Mouse (Mus musculus) stomach, embryonic 16.5 days (tissue): ENCODE data around the gene Pdk2. TPM values are rescaled to one million over a fixed set of nuclear protein-coding genes. Genes with fewer than 3 reads are reported as not detected.

Experiments used
- ATAC-seq: fragments of 200-750 bp; cut with Nextera tagmentation; 2 replicates; pipeline ENCODE4 v1.8.0; 2017; ENCODE audit warnings: moderate number of reproducible peaks, moderate TSS enrichment; ENCODE audit not compliant: insufficient read depth, low FRiP score
- H3K27ac ChIP-seq: fragments of 300-500 bp; sonication (generic); 2 replicates; pipeline ENCODE4 v1.5.1; 2014; ENCODE audit warnings: low read length
- H3K27me3 ChIP-seq: fragments of 300-500 bp; sonication (generic); 2 replicates; pipeline ENCODE4 v1.6.1; 2014; ENCODE audit warnings: low read length, control low read depth, mixed read lengths; ENCODE audit not compliant: control insufficient read depth, insufficient read depth
- H3K36me3 ChIP-seq: fragments of 300-500 bp; sonication (generic); 2 replicates; pipeline ENCODE4 v1.6.1; 2014; ENCODE audit warnings: low read length; ENCODE audit not compliant: control insufficient read depth, insufficient read depth
- H3K4me1 ChIP-seq: fragments of 300-500 bp; sonication (generic); 2 replicates; pipeline ENCODE4 v1.6.1; 2014; ENCODE audit warnings: low read length, control low read depth, mixed read lengths; ENCODE audit not compliant: control insufficient read depth, insufficient read depth
- H3K4me2 ChIP-seq: fragments of 300-500 bp; sonication (generic); 2 replicates; pipeline ENCODE4 v1.6.1; 2014; ENCODE audit warnings: low read depth, low read length, mixed read lengths
- H3K4me3 ChIP-seq: fragments of 300-500 bp; sonication (generic); replicated peaks from 2 replicates; pipeline ENCODE4 v1.5.1; 2014; ENCODE audit warnings: mild to moderate bottlenecking, low read length
- H3K9ac ChIP-seq: fragments of 300-500 bp; sonication (generic); 2 replicates; pipeline ENCODE4 v1.6.1; 2014; ENCODE audit warnings: low read length
- H3K9me3 ChIP-seq: fragments of 300-500 bp; sonication (generic); replicated peaks from 2 replicates; pipeline ENCODE4 v1.6.1; 2016; ENCODE audit warnings: low read length, control low read depth; ENCODE audit not compliant: control insufficient read depth
- WGBS: fragments of 180-500 bp; shearing (Covaris S2); extraction: QIAGEN DNeasy Blood & Tissue Kit; methylation state at CpG from one replicate; pipeline ENCODE4 v1.1.7; 2014; 5-methylcytosine and 5-hydroxymethylcytosine counted together
- polyA plus RNA-seq: library from polyadenylated mRNA; unstranded; fragments of >200 nt; fragmentation: Nextera tagmentation; extraction: Ambion mirVana; gene quantifications from 2 replicates; pipeline ENCODE4 v1.2.1, GENCODE M21; 2015

Pdk2 gene
- polyA plus RNA-seq, 1 experiment from 2014 or later = 37.9 TPM

GRCm38 (mm10) chr11:95038156-95038817 lies 2.9 kb downstream of the Pdk2 start:
- Histone ChIP-seq H3K4me2 (no peak overlapping the region), H3K27me3 (no peaks in the 10 kb centered on the region), H3K27ac (no peak overlapping the region), H3K4me1 (peaks cover 31% of the 10 kb centered on the region), H3K36me3 (no peaks in the 10 kb centered on the region), H3K9ac (peak overlapping the region; percentile 19; the same call in 1 of the 2 replicates), H3K9me3 (no peaks in the 10 kb centered on the region), H3K4me3 (no peak overlapping the region)
- WGBS = 64% methylated on average over 14 of the region's 14 CpGs
- ATAC-seq = no peak

GRCm38 (mm10) chr11:95037306-95037705 lies 3.8 kb downstream of the Pdk2 start:
- Histone ChIP-seq H3K36me3 (no peaks in the 10 kb centered on the region), H3K27me3 (no peaks in the 10 kb centered on the region), H3K27ac (no peak overlapping the region), H3K9me3 (no peaks in the 10 kb centered on the region), H3K9ac (peak overlapping the region; percentile 14; the same call in 1 of the 2 replicates), H3K4me3 (no peak overlapping the region), H3K4me1 (peaks cover 35% of the 10 kb centered on the region), H3K4me2 (no peak overlapping the region)
- no peak for ATAC-seq
- 52% methylated on average over 6 of the region's 6 CpGs for WGBS

- Histone ChIP-seq H3K27ac (no peak overlapping the region), H3K27me3 (no peaks in the 10 kb centered on the region), H3K4me1 (peaks cover 29% of the 10 kb centered on the region), H3K36me3 (no peaks in the 10 kb centered on the region), H3K9me3 (no peaks in the 10 kb centered on the region), H3K9ac (no peak overlapping the region), H3K4me3 (no peak overlapping the region), H3K4me2 (no peak overlapping the region)
- no peak for ATAC-seq
- WGBS = 92% methylated on average over 5 of the region's 5 CpGs
These were observed 4.6 kb downstream of the Pdk2 start for GRCm38 (mm10) chr11:95036521-95036920.

- no peaks in the 10 kb centered on the region for H3K27me3 ChIP-seq
- no peaks in the 10 kb centered on the region for H3K36me3 ChIP-seq
- H3K4me1 ChIP-seq = peaks cover 22% of the 10 kb centered on the region
- no peak overlapping the region for H3K27ac ChIP-seq
- no peak; the same call in 1 of the 2 replicates for ATAC-seq
- H3K4me3 ChIP-seq = no peak overlapping the region
- no peak overlapping the region for H3K9ac ChIP-seq
- H3K9me3 ChIP-seq = no peaks in the 10 kb centered on the region
- no peak overlapping the region for H3K4me2 ChIP-seq
- WGBS = 64% methylated on average over 10 of the region's 10 CpGs
These were observed 6.3 kb downstream of the Pdk2 start for GRCm38 (mm10) chr11:95034902-95035301.

GRCm38 (mm10) chr11:95033617-95034016 lies 7.5 kb downstream of the Pdk2 start:
- H3K27me3 ChIP-seq = no peaks in the 10 kb centered on the region
- H3K4me3 ChIP-seq = no peak overlapping the region
- H3K4me2 ChIP-seq = 0 out of 2 replicates have a peak overlapping the region, but pooled peaks have one; percentile 19
- H3K4me1 ChIP-seq = peaks cover 12% of the 10 kb centered on the region
- no peak overlapping the region; the same call in 1 of the 2 replicates for H3K27ac ChIP-seq
- WGBS = 43% methylated on average over 14 of the region's 14 CpGs
- peak; percentile 43; the same call in 1 of the 2 replicates for ATAC-seq
- no peaks in the 10 kb centered on the region for H3K36me3 ChIP-seq
- H3K9me3 ChIP-seq = no peaks in the 10 kb centered on the region
- peak overlapping the region; percentile 43 for H3K9ac ChIP-seq

GRCm38 (mm10) chr11:95032945-95033344 lies 8.2 kb downstream of the Pdk2 start:
- ATAC-seq = no peak
- Histone ChIP-seq H3K4me3 (no peak overlapping the region), H3K4me1 (peaks cover 12% of the 10 kb centered on the region), H3K4me2 (no peak overlapping the region), H3K9ac (no peak overlapping the region), H3K27ac (no peak overlapping the region), H3K9me3 (no peaks in the 10 kb centered on the region), H3K36me3 (no peaks in the 10 kb centered on the region), H3K27me3 (no peaks in the 10 kb centered on the region)
- 24% methylated on average over 6 of the region's 6 CpGs for WGBS

GRCm38 (mm10) chr11:95027850-95028470 lies 13.2 kb downstream of the Pdk2 start:
- Histone ChIP-seq H3K4me1 (peaks cover 12% of the 10 kb centered on the region), H3K9me3 (no peaks in the 10 kb centered on the region), H3K9ac (no peak overlapping the region), H3K27ac (no peak overlapping the region), H3K4me2 (no peak overlapping the region), H3K4me3 (no peak overlapping the region), H3K36me3 (peaks cover 7% of the 10 kb centered on the region; the same call in 1 of the 2 replicates), H3K27me3 (no peaks in the 10 kb centered on the region)
- 43% methylated on average over 13 of the region's 13 CpGs for WGBS
- no peak for ATAC-seq

GRCm38 (mm10) chr11:95026849-95027248 lies 14.3 kb downstream of the Pdk2 start:
- no peaks in the 10 kb centered on the region for H3K27me3 ChIP-seq
- H3K4me2 ChIP-seq = no peak overlapping the region
- ATAC-seq = no peak
- H3K27ac ChIP-seq = no peak overlapping the region
- peaks cover 7% of the 10 kb centered on the region; the same call in 1 of the 2 replicates for H3K36me3 ChIP-seq
- H3K9me3 ChIP-seq = no peaks in the 10 kb centered on the region
- H3K4me1 ChIP-seq = peaks cover 11% of the 10 kb centered on the region
- WGBS = 85% methylated on average over 6 of the region's 6 CpGs
- no peak overlapping the region for H3K9ac ChIP-seq
- H3K4me3 ChIP-seq = no peak overlapping the region

GRCm38 (mm10) chr11:95026090-95026542 lies 15.0 kb downstream of the Pdk2 start:
- WGBS = 54% methylated on average over 6 of the region's 6 CpGs
- peak; percentile 74; the same call in 1 of the 2 replicates for ATAC-seq
- Histone ChIP-seq H3K4me1 (peaks cover 11% of the 10 kb centered on the region), H3K27me3 (no peaks in the 10 kb centered on the region), H3K4me2 (no peak overlapping the region), H3K36me3 (peaks cover 9% of the 10 kb centered on the region; the same call in 1 of the 2 replicates), H3K9me3 (no peaks in the 10 kb centered on the region), H3K27ac (peak overlapping the region; percentile 34; the same call in 1 of the 2 replicates), H3K4me3 (no peak overlapping the region), H3K9ac (no peak overlapping the region)
